Mouse (Mus musculus) limb, embryonic 11.5 days (tissue): ENCODE data around the gene Akr7a5. TPM values are rescaled to one million over a fixed set of nuclear protein-coding genes. Genes with fewer than 3 reads are reported as not detected.

Source experiments
- ATAC-seq: fragments of 200-750 bp; cut with Nextera tagmentation; 2 replicates; pipeline ENCODE4 v1.8.0; 2017; ENCODE audit warnings: low read depth; ENCODE audit not compliant: insufficient number of reproducible peaks, low FRiP score, low TSS enrichment
- DNase-seq: peaks from one replicate; pipeline ENCODE4 v3.0.0-alpha.2; 2015; ENCODE audit warnings: low spot score
- H3K27ac ChIP-seq: fragments of 300-500 bp; sonication (generic); replicated peaks from 2 replicates; pipeline ENCODE4 v1.5.1; 2014; ENCODE audit warnings: low read depth, mild to moderate bottlenecking, low read length
- H3K27me3 ChIP-seq: fragments of 300-500 bp; sonication (generic); 2 replicates; pipeline ENCODE4 v1.6.1; 2014; ENCODE audit warnings: mild to moderate bottlenecking, low read length, mixed read lengths; ENCODE audit not compliant: control insufficient read depth, insufficient read depth
- H3K36me3 ChIP-seq: fragments of 300-500 bp; sonication (generic); 2 replicates; pipeline ENCODE4 v1.6.1; 2014; ENCODE audit warnings: mild to moderate bottlenecking, low read length, moderate library complexity, mixed read lengths; ENCODE audit not compliant: control insufficient read depth, insufficient read depth
- H3K4me1 ChIP-seq: fragments of 300-500 bp; sonication (generic); 2 replicates; pipeline ENCODE4 v1.6.1; 2014; ENCODE audit warnings: low read length, mixed read lengths; ENCODE audit not compliant: control insufficient read depth, insufficient read depth
- H3K4me2 ChIP-seq: fragments of 300-500 bp; sonication (generic); 2 replicates; pipeline ENCODE4 v1.6.1; 2014; ENCODE audit warnings: low read depth, mild to moderate bottlenecking, moderate library complexity; ENCODE audit not compliant: severe bottlenecking
- H3K4me3 ChIP-seq: fragments of 300-500 bp; sonication (generic); 2 replicates; pipeline ENCODE4 v1.5.1; 2014; ENCODE audit warnings: low read depth, low read length
- H3K9ac ChIP-seq: fragments of 300-500 bp; sonication (generic); 2 replicates; pipeline ENCODE4 v1.6.1; 2014; ENCODE audit warnings: mild to moderate bottlenecking, low read length
- H3K9me3 ChIP-seq: fragments of 300-500 bp; sonication (generic); 2 replicates; pipeline ENCODE4 v1.6.1; 2016; ENCODE audit warnings: low read length; ENCODE audit not compliant: control insufficient read depth
- WGBS: fragments of 180-500 bp; shearing (Covaris S2); extraction: QIAGEN DNeasy Blood & Tissue Kit; methylation state at CpG from one replicate; pipeline ENCODE4 v1.1.7; 2014; 5-methylcytosine and 5-hydroxymethylcytosine counted together
- polyA plus RNA-seq: library from polyadenylated mRNA; unstranded; fragments of >200 nt; fragmentation: Nextera tagmentation; extraction: Ambion mirVana; gene quantifications from 2 replicates; pipeline ENCODE4 v1.2.1, GENCODE M21; 2014

Gene Akr7a5
- polyA plus RNA-seq, 1 experiment from 2014 or later: 139 TPM

DNA sequence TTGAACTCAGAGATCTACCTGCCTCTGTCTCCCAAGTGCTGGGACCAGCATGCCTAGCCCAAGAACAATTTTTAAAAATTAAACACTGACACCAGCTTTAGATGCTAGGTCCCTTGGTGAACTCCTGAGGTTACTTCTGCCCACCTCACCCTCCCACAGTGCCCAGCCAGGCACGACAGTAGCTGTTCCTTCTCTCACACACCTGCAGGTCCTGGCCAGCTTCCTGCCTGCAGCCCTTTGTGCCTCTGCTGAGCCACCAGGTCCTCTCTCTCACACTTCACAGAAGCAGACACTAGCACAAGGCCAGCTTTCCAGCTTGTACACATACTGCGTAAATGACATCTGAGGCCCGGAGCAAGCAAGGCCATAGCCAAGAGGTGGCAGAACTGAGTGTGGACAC, 5.0 kb upstream of the Akr7a5 start:
- H3K36me3 ChIP-seq: no peaks in the 10 kb centered on the region
- DNase-seq (no peak), ATAC-seq (no peak)
- 91% methylated on average over 3 of the region's 3 CpGs for WGBS
- no peak overlapping the region for H3K9ac ChIP-seq
- H3K9me3 ChIP-seq: no peaks in the 10 kb centered on the region
- no peak overlapping the region for H3K4me3 ChIP-seq
- H3K27me3 ChIP-seq: no peaks in the 10 kb centered on the region
- H3K4me1 ChIP-seq: peaks cover 4% of the 10 kb centered on the region; the same call in 1 of the 2 replicates
- H3K27ac ChIP-seq: no peak overlapping the region
- H3K4me2 ChIP-seq: no peak overlapping the region

DNA sequence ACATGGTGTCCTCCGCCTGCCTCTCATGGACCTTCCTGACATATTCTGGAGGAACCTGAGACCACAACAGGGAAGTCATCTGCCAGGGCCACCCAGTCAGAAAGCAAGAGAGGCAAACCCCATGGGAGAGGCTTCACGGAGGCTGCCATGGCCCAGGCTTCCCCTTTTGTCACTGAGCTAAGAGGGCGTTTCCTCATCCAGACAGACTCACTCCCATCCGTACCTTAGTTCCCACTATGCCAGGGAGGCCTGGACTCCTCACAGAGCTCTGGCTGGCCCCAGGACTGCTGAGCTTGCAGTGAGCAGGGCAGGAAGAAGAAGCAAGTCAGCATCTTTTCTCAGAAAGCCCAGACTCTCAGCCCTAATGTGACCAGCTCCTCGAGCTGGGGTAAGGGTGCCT, 2.6 kb upstream of the Akr7a5 start:
- H3K4me3 ChIP-seq: no peak overlapping the region
- H3K27me3 ChIP-seq: no peaks in the 10 kb centered on the region
- peaks cover 13% of the 10 kb centered on the region for H3K4me1 ChIP-seq
- no peaks in the 10 kb centered on the region for H3K36me3 ChIP-seq
- ATAC-seq (no peak), DNase-seq (no peak)
- H3K27ac ChIP-seq: no peak overlapping the region
- H3K4me2 ChIP-seq: no peak overlapping the region
- H3K9ac ChIP-seq: no peak overlapping the region
- H3K9me3 ChIP-seq: no peaks in the 10 kb centered on the region
- 81% methylated on average over 5 of the region's 5 CpGs for WGBS

DNA sequence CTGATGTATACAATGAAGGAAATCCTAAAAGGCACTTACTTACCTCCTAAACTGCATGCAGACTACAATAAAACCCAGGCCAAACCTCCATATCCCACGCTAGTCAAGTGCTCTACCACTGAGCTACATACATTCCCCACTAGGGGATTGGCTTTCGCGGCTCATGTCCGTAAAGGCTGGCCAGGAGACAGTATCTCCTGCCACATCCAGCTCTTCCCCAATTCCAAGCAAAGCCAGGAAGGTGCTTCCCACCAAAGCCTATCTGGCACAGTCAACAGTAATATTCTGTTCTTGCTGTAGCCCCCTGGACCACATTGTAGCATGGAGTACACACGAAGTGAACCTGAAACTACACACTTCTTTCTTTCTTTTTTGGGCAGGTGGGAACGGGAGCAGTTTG, 893 bp upstream of the Akr7a5 start:
- Histone ChIP-seq H3K4me1 (peaks cover 13% of the 10 kb centered on the region), H3K36me3 (peaks cover under 1% of the 10 kb centered on the region; the same call in 1 of the 2 replicates), H3K9me3 (no peaks in the 10 kb centered on the region), H3K4me3 (peak overlapping the region; percentile 96), H3K4me2 (peak overlapping the region; percentile 88), H3K9ac (peak overlapping the region; percentile 43; the same call in 1 of the 2 replicates), H3K27me3 (no peaks in the 10 kb centered on the region), H3K27ac (no peak overlapping the region)
- ATAC-seq: no peak
- DNase-seq: no peak
- 19% methylated on average over 6 of the region's 6 CpGs for WGBS

DNA sequence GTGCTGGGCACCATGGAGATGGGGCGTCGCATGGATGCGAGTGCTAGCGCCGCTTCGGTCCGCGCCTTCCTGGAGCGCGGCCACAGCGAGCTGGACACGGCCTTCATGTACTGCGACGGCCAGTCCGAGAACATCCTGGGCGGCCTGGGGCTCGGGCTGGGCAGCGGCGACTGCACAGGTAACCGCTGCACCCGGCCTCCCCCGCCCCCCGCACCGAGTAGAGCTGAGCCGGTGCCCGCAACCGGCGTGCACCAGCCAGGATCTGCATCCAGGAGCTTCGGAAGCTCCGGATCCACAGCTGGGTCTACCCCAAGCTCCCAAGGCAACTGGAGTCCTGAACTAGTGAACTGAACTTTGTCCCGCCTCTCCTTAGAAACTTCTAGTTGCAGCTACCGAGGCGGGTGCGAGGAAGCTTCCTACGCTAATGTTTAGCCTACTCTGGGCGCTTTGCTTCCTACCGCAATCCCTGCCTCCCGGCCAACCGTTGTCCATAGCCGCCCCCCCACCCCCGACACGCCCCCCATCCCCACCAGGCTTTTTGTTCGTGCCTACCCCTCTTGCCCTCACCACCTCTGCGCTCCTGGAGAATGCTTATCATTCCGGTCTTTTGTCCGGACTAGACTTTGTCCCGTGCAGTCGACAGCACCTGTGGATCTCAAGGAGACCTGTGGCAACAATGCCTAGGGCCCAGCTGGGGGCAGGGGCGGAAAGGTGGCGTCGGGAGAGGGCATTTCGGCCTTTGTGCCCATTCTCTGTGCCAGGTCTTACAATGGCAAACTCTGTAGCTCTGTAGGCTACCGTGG, 556 bp downstream of the Akr7a5 start:
- Histone ChIP-seq H3K27me3 (no peaks in the 10 kb centered on the region), H3K4me2 (peak overlapping the region; percentile 88), H3K9ac (peak overlapping the region; percentile 95), H3K4me3 (peak overlapping the region; percentile 96), H3K36me3 (peaks cover 2% of the 10 kb centered on the region; the same call in 1 of the 2 replicates), H3K4me1 (peaks cover 13% of the 10 kb centered on the region), H3K9me3 (no peaks in the 10 kb centered on the region), H3K27ac (0 out of 2 replicates have a peak overlapping the region, but pooled peaks have one; percentile 18)
- ATAC-seq: peak; percentile 58
- WGBS: under 1% methylated on average over 51 of the region's 53 CpGs
- DNase-seq: peak; percentile 62

DNA sequence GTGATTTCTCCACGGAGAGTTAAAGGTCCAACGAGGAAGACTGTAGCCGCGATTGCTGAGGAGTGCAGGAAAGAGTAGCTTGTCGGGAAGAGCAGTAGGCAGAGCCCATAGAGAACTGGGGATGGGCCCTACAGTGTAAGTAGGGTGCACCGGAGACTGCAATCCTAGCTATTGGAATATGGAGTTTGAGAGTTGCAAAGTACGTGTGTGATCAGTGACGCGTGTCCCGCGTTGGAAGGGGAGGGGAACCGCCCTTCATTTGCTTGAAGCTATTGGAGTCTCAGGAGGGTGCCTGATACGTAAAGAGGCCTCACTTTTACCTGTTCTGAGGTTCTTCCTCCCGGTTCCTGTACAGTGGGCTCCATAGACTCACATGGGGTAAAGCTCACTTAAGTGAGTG, 1.2 kb downstream of the Akr7a5 start:
- Histone ChIP-seq H3K4me2 (peak overlapping the region; percentile 88), H3K4me3 (peak overlapping the region; percentile 96), H3K27ac (no peak overlapping the region), H3K36me3 (peaks cover 2% of the 10 kb centered on the region; the same call in 1 of the 2 replicates), H3K9ac (peak overlapping the region; percentile 95), H3K4me1 (peaks cover 13% of the 10 kb centered on the region), H3K27me3 (no peaks in the 10 kb centered on the region), H3K9me3 (no peaks in the 10 kb centered on the region)
- ATAC-seq (no peak), DNase-seq (no peak)
- 30% methylated on average over 14 of the region's 14 CpGs for WGBS

DNA sequence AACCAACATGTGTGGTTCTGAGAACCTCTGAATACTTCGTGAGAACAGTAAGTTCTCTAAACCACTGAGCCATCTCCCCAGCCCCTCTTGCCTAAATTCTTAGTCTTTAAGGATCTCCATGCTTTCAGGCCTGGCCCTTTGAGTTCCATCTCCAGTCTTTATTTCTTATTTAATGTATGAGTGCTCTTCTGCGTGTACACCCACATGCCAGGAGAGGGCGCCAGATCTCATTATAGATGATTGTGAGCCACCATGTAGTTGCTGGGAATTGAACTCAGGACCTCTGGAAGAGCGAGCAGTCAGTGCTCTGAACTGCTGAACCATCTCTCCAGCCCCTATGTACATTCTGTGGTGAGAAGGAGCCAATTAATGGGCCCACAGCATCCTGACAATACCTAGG, 2.1 kb downstream of the Akr7a5 start:
- peaks cover 13% of the 10 kb centered on the region for H3K4me1 ChIP-seq
- H3K27ac ChIP-seq: no peak overlapping the region
- peaks cover 5% of the 10 kb centered on the region; the same call in 1 of the 2 replicates for H3K36me3 ChIP-seq
- H3K4me2 ChIP-seq: no peak overlapping the region
- H3K9ac ChIP-seq: no peak overlapping the region
- no peaks in the 10 kb centered on the region for H3K27me3 ChIP-seq
- ATAC-seq (no peak), DNase-seq (peak; percentile 50)
- WGBS: 63% methylated on average over 4 of the region's 4 CpGs
- H3K4me3 ChIP-seq: no peak overlapping the region
- H3K9me3 ChIP-seq: no peaks in the 10 kb centered on the region

DNA sequence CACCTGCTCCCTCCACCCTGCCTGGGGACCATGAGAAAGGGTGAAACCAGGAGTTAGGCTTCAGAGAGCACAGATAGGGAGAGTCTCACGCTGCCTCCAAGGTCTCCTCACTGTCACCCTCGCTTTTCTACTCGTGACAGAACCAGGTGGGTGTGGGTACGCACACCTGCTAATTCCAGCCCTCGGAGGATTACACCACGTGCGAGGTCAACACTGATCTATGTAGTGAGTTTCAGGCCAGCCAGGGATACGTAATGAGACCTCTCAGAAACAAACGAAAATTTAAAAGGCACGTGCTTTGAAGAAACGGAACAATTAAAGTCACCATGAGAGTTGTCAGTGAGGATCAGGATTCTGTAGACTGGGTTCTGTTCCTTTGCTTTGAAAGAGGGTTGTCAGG, 7.9 kb downstream of the Akr7a5 start:
- H3K4me1 ChIP-seq: no peaks in the 10 kb centered on the region
- no peak overlapping the region for H3K27ac ChIP-seq
- H3K4me3 ChIP-seq: no peak overlapping the region
- no peak overlapping the region for H3K4me2 ChIP-seq
- peaks cover 5% of the 10 kb centered on the region; the same call in 1 of the 2 replicates for H3K36me3 ChIP-seq
- ATAC-seq: no peak
- no peaks in the 10 kb centered on the region for H3K9me3 ChIP-seq
- H3K9ac ChIP-seq: no peak overlapping the region
- 89% methylated on average over 11 of the region's 11 CpGs for WGBS
- DNase-seq: no peak
- H3K27me3 ChIP-seq: no peaks in the 10 kb centered on the region

DNA sequence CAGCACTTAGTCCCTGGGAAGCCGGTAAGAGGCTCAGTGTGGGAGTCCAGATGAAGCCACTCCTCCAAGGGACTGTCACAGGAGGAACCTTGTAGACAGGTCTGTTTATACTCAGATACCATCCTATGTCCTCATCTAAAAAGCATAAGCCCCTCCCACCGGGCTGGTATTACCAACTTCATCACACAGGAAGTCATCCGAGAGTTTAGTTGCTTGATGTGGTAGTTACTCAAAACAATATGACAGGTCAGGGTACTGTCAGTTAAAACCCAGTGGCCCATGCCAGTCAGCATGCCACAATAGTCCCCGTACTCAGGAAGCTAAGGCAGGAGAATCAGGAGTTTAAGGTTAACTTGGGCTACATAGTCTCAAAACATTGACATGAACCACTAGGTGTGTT, 9.2 kb downstream of the Akr7a5 start:
- Histone ChIP-seq H3K27ac (no peak overlapping the region), H3K4me3 (no peak overlapping the region), H3K4me1 (no peaks in the 10 kb centered on the region), H3K9me3 (no peaks in the 10 kb centered on the region), H3K27me3 (no peaks in the 10 kb centered on the region), H3K36me3 (peaks cover 3% of the 10 kb centered on the region; the same call in 1 of the 2 replicates), H3K9ac (no peak overlapping the region), H3K4me2 (no peak overlapping the region)
- ATAC-seq (no peak), DNase-seq (no peak)
- 93% methylated on average over 4 of the region's 4 CpGs for WGBS
